Mouse (Mus musculus): ENCODE measurements around the gene Pex19.

DNA sequence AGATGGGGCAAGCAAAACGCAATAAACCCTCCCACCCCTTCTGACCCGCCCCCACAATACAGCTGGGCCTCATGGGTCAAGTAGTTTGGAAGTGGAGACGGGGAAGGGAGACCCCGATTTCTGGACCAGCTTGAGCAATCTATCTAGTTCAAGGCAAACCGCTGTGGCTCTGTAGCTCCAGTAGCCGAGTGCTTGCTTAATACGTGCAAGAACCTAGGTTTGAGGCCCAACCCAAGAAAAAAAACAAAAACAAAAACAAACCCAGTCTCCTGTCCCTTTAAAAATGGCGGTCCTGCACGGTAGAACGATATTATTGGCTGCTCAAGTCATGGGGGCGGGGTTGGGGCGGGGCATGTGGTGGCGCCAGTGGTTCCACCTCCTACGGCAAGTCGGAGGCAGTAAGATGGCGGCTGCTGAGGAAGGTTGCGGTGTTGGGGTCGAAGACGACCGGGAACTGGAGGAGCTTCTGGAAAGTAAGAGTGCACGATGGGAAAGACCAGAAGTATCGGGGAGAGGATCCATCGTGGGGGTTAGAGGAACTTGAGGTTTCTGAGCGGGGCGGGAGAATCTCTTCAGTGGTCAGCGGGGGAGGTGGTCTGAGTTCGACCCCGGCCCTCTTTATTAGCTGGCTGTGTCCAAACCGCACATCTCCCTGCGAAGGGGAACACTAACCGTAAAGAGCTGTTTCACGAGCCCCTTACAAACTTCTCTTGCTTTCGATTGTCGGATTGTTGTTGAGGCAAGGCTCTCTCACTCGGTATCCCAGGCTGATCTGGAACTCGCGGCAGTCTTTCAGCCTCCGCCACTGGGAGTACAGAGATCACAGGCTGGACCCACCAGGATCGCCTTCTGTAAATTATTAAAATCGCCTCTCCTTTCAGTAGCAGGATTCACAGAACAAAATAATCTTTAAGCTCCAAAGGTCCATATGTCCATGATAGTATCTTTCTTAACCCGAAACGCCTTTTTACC, at the start of gene Pex19:
- no peak for TF ChIP-seq CTCF (IDR thresholded peaks at IDR 0.05; ENCODE audit: low read depth, low read length)
- TF ChIP-seq POLR2A (IDR thresholded peaks at IDR 0.05; ENCODE audit: extremely low read depth, insufficient read depth, low read length): peak; percentile 75

All from liver, adult 2 months (tissue).